Mouse (Mus musculus): ENCODE measurements around the gene Olfr1274-ps.
"Not testable (repeated sequence)": the region's sequence is repeated elsewhere in the genome, so short reads cannot be mapped to it uniquely, and the experiment has no call there.

Gene Olfr1274-ps

GRCm38 (mm10) chr2:90398633-90399107, at the start of gene Olfr1274-ps:
TSS of gene Olfr1274-ps (plus strand) at chr2:90398683.
- not testable (repeated sequence) for DNase-seq (ENCODE audit: low spot score)

GRCm38 (mm10) chr2:90351047-90351446, 47.4 kb upstream of the Olfr1274-ps start:
- not testable (repeated sequence) for DNase-seq (ENCODE audit: low spot score)

GRCm38 (mm10) chr2:90351540-90351939, 46.9 kb upstream of the Olfr1274-ps start:
- not testable (repeated sequence) for DNase-seq (ENCODE audit: low spot score)

GRCm38 (mm10) chr2:90359229-90359628, 39.3 kb upstream of the Olfr1274-ps start:
- not testable (repeated sequence) for DNase-seq (ENCODE audit: low spot score)

GRCm38 (mm10) chr2:90360199-90360598, 38.3 kb upstream of the Olfr1274-ps start:
- DNase-seq (ENCODE audit: low spot score) = not testable (repeated sequence)

GRCm38 (mm10) chr2:90414110-90414821, 15.8 kb downstream of the Olfr1274-ps start:
- not testable (repeated sequence) for DNase-seq (ENCODE audit: low spot score)

GRCm38 (mm10) chr2:90422282-90422681, 23.8 kb downstream of the Olfr1274-ps start:
- not testable (repeated sequence) for DNase-seq (ENCODE audit: low spot score)

- not testable (repeated sequence) for DNase-seq (ENCODE audit: low spot score)
Observed at GRCm38 (mm10) chr2:90424937-90425336, 26.5 kb downstream of the Olfr1274-ps start.

GRCm38 (mm10) chr2:90428988-90429717, 30.7 kb downstream of the Olfr1274-ps start:
- not testable (repeated sequence) for DNase-seq (ENCODE audit: low spot score)

GRCm38 (mm10) chr2:90429782-90430181, 31.3 kb downstream of the Olfr1274-ps start:
- not testable (repeated sequence) for DNase-seq (ENCODE audit: low spot score)

- DNase-seq (ENCODE audit: low spot score) = not testable (repeated sequence)
Observed at GRCm38 (mm10) chr2:90437453-90437852, 39.0 kb downstream of the Olfr1274-ps start.

GRCm38 (mm10) chr2:90440169-90440568, 41.7 kb downstream of the Olfr1274-ps start:
- DNase-seq (ENCODE audit: low spot score) = not testable (repeated sequence)

GRCm38 (mm10) chr2:90441811-90442210, 43.3 kb downstream of the Olfr1274-ps start:
- DNase-seq (ENCODE audit: low spot score) = not testable (repeated sequence)

- no peak for DNase-seq (ENCODE audit: low spot score)
Observed at GRCm38 (mm10) chr2:90443811-90444210, 45.3 kb downstream of the Olfr1274-ps start.

GRCm38 (mm10) chr2:90448967-90449740, 50.7 kb downstream of the Olfr1274-ps start:
- no peak for DNase-seq (ENCODE audit: low spot score)

GRCm38 (mm10) chr2:90452380-90452779, 53.9 kb downstream of the Olfr1274-ps start:
- no peak for DNase-seq (ENCODE audit: low spot score)
